Mouse (Mus musculus): ENCODE measurements around the gene Rps17. TPM values are rescaled to one million over a fixed set of nuclear protein-coding genes. Genes with fewer than 3 reads are reported as not detected.

The Rps17 gene
- polyA plus RNA-seq, 1 experiment from 2014 or later, result 971 TPM

DNA sequence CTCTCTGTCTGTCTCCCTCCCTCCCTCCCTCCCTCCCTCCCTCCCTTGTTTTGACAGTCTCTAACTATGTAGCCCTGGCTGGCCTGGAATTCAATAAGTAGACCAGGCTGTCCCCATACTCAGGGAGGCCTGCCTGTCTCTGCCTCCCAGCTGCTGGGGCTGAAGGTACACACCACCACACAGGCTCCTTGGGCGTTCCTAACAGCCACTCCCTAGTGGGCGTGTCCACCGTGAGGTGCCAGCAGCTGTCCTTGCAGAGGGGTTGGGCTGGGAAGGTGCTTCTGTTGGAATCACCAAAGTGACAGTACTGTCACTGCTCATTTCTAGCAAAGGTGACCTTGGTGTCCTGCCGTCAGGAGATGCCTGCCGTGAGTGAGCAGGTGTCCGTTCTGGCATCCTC is 18.2 kb downstream of the Rps17 start:
- Histone ChIP-seq H3K9ac (no peak overlapping the region), H3K36me3 (replicated peaks) (peaks cover 3% of the 10 kb centered on the region; the same call in 1 of the 2 replicates), H3K27ac (no peak overlapping the region), H3K4me2 (no peak overlapping the region), H3K4me3 (replicated peaks) (no peak overlapping the region), H3K4me1 (peaks cover 10% of the 10 kb centered on the region; the same call in 1 of the 2 replicates), H3K27me3 (no peaks in the 10 kb centered on the region), H3K9me3 (no peaks in the 10 kb centered on the region)
- no peak for ATAC-seq (ENCODE audit: low FRiP score)
- 82% methylated on average over 6 of the region's 6 CpGs for WGBS

- Histone ChIP-seq H3K27me3 (no peaks in the 10 kb centered on the region), H3K4me2 (no peak overlapping the region), H3K9ac (no peak overlapping the region), H3K9me3 (no peaks in the 10 kb centered on the region), H3K4me1 (peaks cover 4% of the 10 kb centered on the region; the same call in 1 of the 2 replicates), H3K4me3 (replicated peaks) (no peak overlapping the region), H3K27ac (no peak overlapping the region), H3K36me3 (replicated peaks) (peaks cover 3% of the 10 kb centered on the region; the same call in 1 of the 2 replicates)
- 91% methylated on average over 12 of the region's 12 CpGs for WGBS
- no peak for ATAC-seq (ENCODE audit: low FRiP score)
Measured at GRCm38 (mm10) chr7:81326043-81326442, 19.0 kb downstream of the Rps17 start.

- Histone ChIP-seq H3K36me3 (replicated peaks) (no peaks in the 10 kb centered on the region), H3K4me1 (no peaks in the 10 kb centered on the region), H3K9me3 (no peaks in the 10 kb centered on the region), H3K4me3 (replicated peaks) (no peak overlapping the region), H3K27me3 (no peaks in the 10 kb centered on the region), H3K4me2 (no peak overlapping the region), H3K27ac (no peak overlapping the region), H3K9ac (no peak overlapping the region)
- no peak for ATAC-seq (ENCODE audit: low FRiP score)
- WGBS, result 82% methylated on average over 5 of the region's 5 CpGs
Measured at GRCm38 (mm10) chr7:81321776-81322175, 23.3 kb downstream of the Rps17 start.

DNA sequence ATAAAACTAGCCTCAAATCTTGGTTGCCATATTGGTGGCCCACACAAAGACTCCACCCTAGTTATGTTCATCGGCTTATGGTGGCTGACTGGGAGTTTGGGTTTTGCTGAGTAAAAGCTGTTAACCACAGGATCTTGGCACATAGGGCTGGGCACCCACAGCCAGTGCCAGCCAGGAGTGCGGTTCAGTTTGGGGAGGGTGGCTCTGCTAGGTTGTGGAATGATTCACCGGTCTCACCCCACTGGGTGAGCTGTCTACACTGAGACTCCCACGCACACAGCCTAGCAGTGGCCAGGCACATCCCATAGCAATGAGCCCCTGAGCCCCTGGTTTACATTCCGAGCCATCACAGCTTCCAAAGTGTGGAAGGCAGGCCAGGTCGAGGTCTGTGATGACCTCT is 25.3 kb downstream of the Rps17 start:
- Histone ChIP-seq H3K27ac (no peak overlapping the region), H3K27me3 (no peaks in the 10 kb centered on the region), H3K4me2 (no peak overlapping the region), H3K9ac (no peak overlapping the region), H3K4me3 (replicated peaks) (no peak overlapping the region), H3K4me1 (no peaks in the 10 kb centered on the region), H3K36me3 (replicated peaks) (no peaks in the 10 kb centered on the region), H3K9me3 (no peaks in the 10 kb centered on the region)
- 88% methylated on average over 6 of the region's 6 CpGs for WGBS
- ATAC-seq (ENCODE audit: low FRiP score), result no peak

GRCm38 (mm10) chr7:81315583-81315982 is 29.5 kb downstream of the Rps17 start:
- no peak for ATAC-seq (ENCODE audit: low FRiP score)
- Histone ChIP-seq H3K4me2 (no peak overlapping the region), H3K36me3 (replicated peaks) (no peaks in the 10 kb centered on the region), H3K9ac (no peak overlapping the region), H3K27me3 (0 out of 2 replicates have a peak, but pooled peaks cover 4% of the 10 kb centered on the region), H3K9me3 (no peaks in the 10 kb centered on the region), H3K4me1 (no peaks in the 10 kb centered on the region), H3K27ac (no peak overlapping the region), H3K4me3 (replicated peaks) (no peak overlapping the region)
- WGBS, result 78% methylated on average over 8 of the region's 8 CpGs

- no peak for ATAC-seq (ENCODE audit: low FRiP score)
Measured at GRCm38 (mm10) chr7:81311581-81311980, 33.5 kb downstream of the Rps17 start.

DNA sequence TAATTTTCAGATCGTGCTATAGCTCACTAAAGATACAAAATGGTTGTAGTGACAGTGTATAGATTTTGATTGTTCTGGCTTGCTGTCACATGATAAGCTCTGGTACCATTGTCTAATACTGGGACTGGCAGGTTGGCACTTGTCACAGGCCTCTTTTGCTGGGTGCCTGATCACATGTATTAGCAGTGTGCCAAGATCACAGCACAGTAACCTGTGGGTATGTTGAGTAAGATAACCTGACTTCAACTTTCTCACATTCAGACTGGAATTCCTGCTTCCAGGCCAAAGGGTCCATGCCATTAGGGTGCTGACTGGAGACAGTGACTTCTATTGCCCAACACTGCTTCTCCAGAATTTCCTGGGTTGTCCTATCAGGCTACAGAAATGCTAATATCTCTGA is 33.9 kb downstream of the Rps17 start:
- Histone ChIP-seq H3K27me3 (0 out of 2 replicates have a peak, but pooled peaks cover 4% of the 10 kb centered on the region), H3K4me2 (no peak overlapping the region), H3K4me1 (no peaks in the 10 kb centered on the region), H3K36me3 (replicated peaks) (no peaks in the 10 kb centered on the region), H3K4me3 (replicated peaks) (no peak overlapping the region), H3K9me3 (no peaks in the 10 kb centered on the region), H3K27ac (no peak overlapping the region), H3K9ac (no peak overlapping the region)
- no peak for ATAC-seq (ENCODE audit: low FRiP score)
- WGBS, result 88% methylated on average over 1 of the region's 1 CpGs

More at GRCm38 (mm10) chr7:81311581-81311980, 33.5 kb downstream of the Rps17 start:
- Histone ChIP-seq H3K27me3 (0 out of 2 replicates have a peak, but pooled peaks cover 4% of the 10 kb centered on the region), H3K4me3 (replicated peaks) (no peak overlapping the region), H3K9me3 (no peaks in the 10 kb centered on the region), H3K4me1 (no peaks in the 10 kb centered on the region), H3K36me3 (replicated peaks) (no peaks in the 10 kb centered on the region), H3K9ac (no peak overlapping the region), H3K4me2 (no peak overlapping the region), H3K27ac (no peak overlapping the region)

DNA sequence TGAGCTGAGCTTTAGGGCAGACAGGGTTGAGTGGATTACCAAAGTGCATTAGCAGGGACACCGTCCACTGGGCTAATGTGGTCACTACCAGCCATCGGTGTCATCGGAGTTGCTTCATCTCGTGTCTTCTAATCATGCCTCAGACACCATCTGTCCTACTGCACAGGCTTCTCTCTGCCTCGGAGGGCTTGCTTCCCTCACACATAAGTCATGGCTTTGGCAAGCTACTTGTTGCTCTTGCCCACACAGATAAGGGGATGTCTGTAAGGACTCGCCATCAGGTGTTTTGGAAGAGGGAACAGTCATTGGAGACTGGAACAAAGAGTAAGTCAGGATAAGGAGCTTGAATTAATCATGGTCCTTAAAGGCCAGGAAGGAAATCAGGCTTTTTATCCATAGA is 35.8 kb downstream of the Rps17 start:
- Histone ChIP-seq H3K27ac (no peak overlapping the region), H3K9ac (no peak overlapping the region), H3K36me3 (replicated peaks) (no peaks in the 10 kb centered on the region), H3K4me3 (replicated peaks) (no peak overlapping the region), H3K9me3 (no peaks in the 10 kb centered on the region), H3K4me1 (no peaks in the 10 kb centered on the region), H3K4me2 (no peak overlapping the region), H3K27me3 (0 out of 2 replicates have a peak, but pooled peaks cover under 1% of the 10 kb centered on the region)
- ATAC-seq (ENCODE audit: low FRiP score), result no peak
- 92% methylated on average over 6 of the region's 6 CpGs for WGBS

DNA sequence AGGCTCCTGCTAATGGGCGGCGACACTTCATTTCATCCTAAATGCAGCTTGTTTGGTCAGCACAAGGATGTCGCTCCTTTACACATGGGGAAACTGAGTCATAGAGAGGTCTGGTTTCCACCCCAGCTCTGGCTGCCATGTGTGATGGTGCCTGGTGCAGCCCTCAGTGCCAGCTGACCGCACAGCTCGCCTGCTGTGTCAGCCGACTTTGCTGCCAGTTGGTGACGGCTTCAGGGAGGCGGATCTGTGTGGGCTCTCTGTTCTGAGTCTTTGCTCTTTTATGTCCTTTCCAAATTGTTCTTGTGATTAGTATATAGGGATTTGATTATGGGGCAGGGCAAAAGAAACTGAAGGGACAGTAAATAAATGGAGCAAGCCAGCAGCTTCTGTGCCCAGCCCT is 37.3 kb downstream of the Rps17 start:
- Histone ChIP-seq H3K36me3 (replicated peaks) (no peaks in the 10 kb centered on the region), H3K27me3 (no peaks in the 10 kb centered on the region), H3K4me1 (no peaks in the 10 kb centered on the region), H3K4me3 (replicated peaks) (no peak overlapping the region), H3K9ac (no peak overlapping the region), H3K27ac (no peak overlapping the region), H3K9me3 (no peaks in the 10 kb centered on the region), H3K4me2 (no peak overlapping the region)
- 75% methylated on average over 8 of the region's 8 CpGs for WGBS
- ATAC-seq (ENCODE audit: low FRiP score), result no peak

DNA sequence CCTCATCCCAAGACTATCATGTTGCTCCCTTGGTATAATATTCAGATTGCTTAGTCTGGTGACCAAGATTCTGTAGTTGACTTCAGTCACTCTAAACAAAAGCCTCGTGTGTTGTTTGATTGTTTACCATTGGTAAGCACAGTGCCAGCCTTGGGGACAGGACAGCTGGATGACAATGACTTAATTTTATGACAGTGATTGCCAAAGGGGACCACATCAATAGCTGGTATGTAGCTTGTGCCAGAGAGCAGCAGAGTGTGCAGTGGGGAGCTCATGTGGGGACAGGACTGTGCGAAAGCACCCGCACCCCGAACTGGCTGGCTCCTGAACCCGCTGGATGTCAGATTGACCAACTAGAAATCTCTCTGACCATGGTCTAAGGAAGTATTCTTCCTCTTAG is 40.4 kb downstream of the Rps17 start:
- peaks cover 10% of the 10 kb centered on the region; the same call in 1 of the 2 replicates for H3K4me1 ChIP-seq
- no peak overlapping the region for H3K4me2 ChIP-seq
- no peaks in the 10 kb centered on the region for H3K36me3 ChIP-seq (replicated peaks)
- no peaks in the 10 kb centered on the region for H3K9me3 ChIP-seq
- H3K27ac ChIP-seq, result no peak overlapping the region
- WGBS, result 94% methylated on average over 5 of the region's 5 CpGs
- no peak overlapping the region for H3K9ac ChIP-seq
- H3K27me3 ChIP-seq, result no peaks in the 10 kb centered on the region
- no peak overlapping the region for H3K4me3 ChIP-seq (replicated peaks)
- ATAC-seq (ENCODE audit: low FRiP score), result no peak

GRCm38 (mm10) chr7:81304100-81304499 is 41.0 kb downstream of the Rps17 start:
- H3K4me3 ChIP-seq (replicated peaks), result no peak overlapping the region
- H3K9me3 ChIP-seq, result no peaks in the 10 kb centered on the region
- no peak overlapping the region for H3K27ac ChIP-seq
- no peak overlapping the region for H3K9ac ChIP-seq
- ATAC-seq (ENCODE audit: low FRiP score), result no peak
- peaks cover 10% of the 10 kb centered on the region; the same call in 1 of the 2 replicates for H3K4me1 ChIP-seq
- H3K27me3 ChIP-seq, result no peaks in the 10 kb centered on the region
- no peak overlapping the region for H3K4me2 ChIP-seq
- WGBS, result 83% methylated on average over 5 of the region's 5 CpGs
- no peaks in the 10 kb centered on the region for H3K36me3 ChIP-seq (replicated peaks)

- 90% methylated on average over 2 of the region's 2 CpGs for WGBS
- Histone ChIP-seq H3K4me3 (replicated peaks) (no peak overlapping the region), H3K27me3 (no peaks in the 10 kb centered on the region), H3K4me1 (peaks cover 10% of the 10 kb centered on the region; the same call in 1 of the 2 replicates), H3K9me3 (no peaks in the 10 kb centered on the region), H3K4me2 (no peak overlapping the region), H3K27ac (no peak overlapping the region), H3K9ac (no peak overlapping the region), H3K36me3 (replicated peaks) (no peaks in the 10 kb centered on the region)
- no peak for ATAC-seq (ENCODE audit: low FRiP score)
Measured at GRCm38 (mm10) chr7:81303682-81304081, 41.4 kb downstream of the Rps17 start.

- Histone ChIP-seq H3K27ac (no peak overlapping the region), H3K9ac (no peak overlapping the region), H3K36me3 (replicated peaks) (no peaks in the 10 kb centered on the region), H3K9me3 (no peaks in the 10 kb centered on the region), H3K4me3 (replicated peaks) (no peak overlapping the region), H3K27me3 (no peaks in the 10 kb centered on the region), H3K4me1 (peaks cover 10% of the 10 kb centered on the region; the same call in 1 of the 2 replicates), H3K4me2 (no peak overlapping the region)
- WGBS, result 50% methylated on average over 7 of the region's 7 CpGs
- ATAC-seq (ENCODE audit: low FRiP score), result no peak
Measured at GRCm38 (mm10) chr7:81301323-81301722, 43.7 kb downstream of the Rps17 start.
